Mouse (Mus musculus): ENCODE measurements around the gene Nkx2-3. TPM values are rescaled to one million over a fixed set of nuclear protein-coding genes. Genes with fewer than 3 reads are reported as not detected.

Nkx2-3 gene
- polyA plus RNA-seq (2014; fragmentation: Illumina TruSeq; extraction: RNeasy Lipid Tissue Mini Kit (QIAGEN cat#74804); ENCODE audit: low read depth, low replicate concordance), result not detected

DNA sequence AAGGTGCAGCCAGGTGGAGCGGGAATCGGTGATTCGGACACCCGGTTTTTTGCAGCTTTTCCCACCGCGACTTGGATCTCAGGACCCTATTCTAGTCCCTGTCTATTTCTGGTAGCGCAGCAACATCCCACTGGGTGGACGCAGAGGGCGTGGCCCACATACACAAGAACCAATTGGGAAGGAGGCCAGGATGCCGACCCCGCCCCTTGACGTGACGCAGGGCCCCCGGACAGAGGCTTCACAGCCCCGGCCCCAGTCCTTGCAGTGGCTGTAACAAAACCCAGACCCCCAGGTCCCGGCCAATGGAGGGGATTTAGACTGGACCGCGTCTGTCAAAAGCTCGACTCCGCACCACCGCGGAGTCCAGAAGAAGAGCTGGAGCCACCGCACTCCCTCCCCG, at the start of gene Nkx2-3:
TSS of gene Nkx2-3 (plus strand) at position 275 of the 400 bp plus-strand sequence.

Other genes starting within 250 kb of the Nkx2-3 start
- gene Hpse2, start 224.0 kb upstream of the Nkx2-3 start, polyA plus RNA-seq (2014; fragmentation: Illumina TruSeq; extraction: RNeasy Lipid Tissue Mini Kit (QIAGEN cat#74804); ENCODE audit: low read depth, low replicate concordance), result not detected
- gene Cnnm1, start 171.9 kb upstream of the Nkx2-3 start, polyA plus RNA-seq (2014; fragmentation: Illumina TruSeq; extraction: RNeasy Lipid Tissue Mini Kit (QIAGEN cat#74804); ENCODE audit: low read depth, low replicate concordance), result not detected
- gene Got1, start 87.7 kb upstream of the Nkx2-3 start, polyA plus RNA-seq (2014; fragmentation: Illumina TruSeq; extraction: RNeasy Lipid Tissue Mini Kit (QIAGEN cat#74804); ENCODE audit: low read depth, low replicate concordance), result 24.2 TPM
- 3.7 TPM for gene Slc25a28, start 62.6 kb downstream of the Nkx2-3 start, polyA plus RNA-seq (2014; fragmentation: Illumina TruSeq; extraction: RNeasy Lipid Tissue Mini Kit (QIAGEN cat#74804); ENCODE audit: low read depth, low replicate concordance)
- gene Entpd7, start 77.3 kb downstream of the Nkx2-3 start, polyA plus RNA-seq (2014; fragmentation: Illumina TruSeq; extraction: RNeasy Lipid Tissue Mini Kit (QIAGEN cat#74804); ENCODE audit: low read depth, low replicate concordance), result 5.2 TPM
- 20.9 TPM for gene Cutc, start 140.7 kb downstream of the Nkx2-3 start, polyA plus RNA-seq (2014; fragmentation: Illumina TruSeq; extraction: RNeasy Lipid Tissue Mini Kit (QIAGEN cat#74804); ENCODE audit: low read depth, low replicate concordance)
- gene Cox15, start 140.7 kb downstream of the Nkx2-3 start, polyA plus RNA-seq (2014; fragmentation: Illumina TruSeq; extraction: RNeasy Lipid Tissue Mini Kit (QIAGEN cat#74804); ENCODE audit: low read depth, low replicate concordance), result 41.7 TPM
- gene Abcc2, start 169.9 kb downstream of the Nkx2-3 start, polyA plus RNA-seq (2014; fragmentation: Illumina TruSeq; extraction: RNeasy Lipid Tissue Mini Kit (QIAGEN cat#74804); ENCODE audit: low read depth, low replicate concordance), result 0.47 TPM